10 mouse cellular contexts compared by ENCODE assay signal in the genomic region with DNA sequence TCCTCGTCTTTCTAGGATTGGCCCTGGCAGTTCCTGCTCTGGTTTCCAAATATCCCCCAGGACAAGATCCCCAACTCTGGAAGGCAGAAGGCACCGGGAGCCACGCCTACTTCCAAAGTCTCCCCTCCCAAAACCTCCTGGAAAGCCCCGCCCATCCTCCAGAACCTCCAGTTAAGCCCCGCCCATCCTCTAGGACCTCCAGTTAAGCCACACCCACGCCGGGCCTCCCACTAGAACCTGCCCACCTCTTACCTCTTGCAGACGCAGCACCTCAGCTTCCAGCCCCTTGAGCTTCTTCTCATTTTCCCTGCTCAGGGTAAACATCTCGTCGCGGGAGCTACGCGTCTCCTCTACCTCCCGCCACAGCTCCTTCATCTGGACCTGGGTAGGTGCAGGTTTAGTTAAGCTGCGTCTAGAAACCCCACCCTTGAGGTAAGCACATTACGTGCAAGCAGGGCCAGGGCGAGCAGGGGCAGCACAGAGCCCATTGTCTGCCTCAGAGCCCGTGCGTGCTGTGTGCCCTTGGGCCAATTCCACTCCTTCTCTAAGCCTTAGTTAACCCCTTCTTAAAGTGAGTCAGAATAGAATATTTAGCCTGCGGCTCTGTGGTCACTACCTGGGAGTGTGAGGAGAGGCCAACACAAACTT. TPM values are rescaled to one million over a fixed set of nuclear protein-coding genes. Genes with fewer than 3 reads are reported as not detected.
DNase-seq lines count a peak whose midpoint lies in the region; ATAC-seq lines count a peak whose summit lies in the region.
"Had no signal": no experiment of that assay in that cellular context is flagged by ENCODE, and none has a peak within 500 bp of the region (broad histone marks: within the 10 kb centered on the region; RNA-seq: fewer than 3 reads in every experiment).

No protein-coding gene starts in this region.

- no peak for ATAC-seq in hindbrain, embryonic 11.5 days (ENCODE audit: low FRiP score)
- ATAC-seq: Patski had no signal

- no peak overlapping the region; the same call in 1 of the 2 replicates for H3K4me2 ChIP-seq in hindbrain, embryonic 11.5 days (replicated peaks; ENCODE audit: low read depth, low read length)

- no peak overlapping the region for H3K9ac ChIP-seq in hindbrain, embryonic 11.5 days (ENCODE audit: low read depth, low read length)

- no peak overlapping the region for H3K4me3 ChIP-seq in hindbrain, embryonic 11.5 days (ENCODE audit: low read depth, low read length)

- no peaks in the 10 kb centered on the region for H3K9me3 ChIP-seq in hindbrain, embryonic 11.5 days (ENCODE audit: control insufficient read depth, low read length)

- no peaks in the 10 kb centered on the region for H3K36me3 ChIP-seq in hindbrain, embryonic 11.5 days (ENCODE audit: control insufficient read depth, insufficient read depth, low read length)

- intact Hi-C loops in left cerebral cortex, postnatal 36 days (cut with DNase I), result no loop called here

- no peak overlapping the region for H3K27ac ChIP-seq in hindbrain, embryonic 11.5 days (ENCODE audit: low read depth, low read length)
- H3K27ac ChIP-seq: macrophage had no signal

- peak; percentile 66 for DNase-seq in testis, postnatal 10 days (ENCODE audit: low spot score)
- no peak for DNase-seq in testis, postnatal 14 days (ENCODE audit: low spot score)
- peak; percentile 30 for DNase-seq in hindbrain, embryonic 11.5 days (ENCODE audit: low spot score)
- DNase-seq in lung, postnatal 36 days, result peak; percentile 63
- DNase-seq in left cerebral cortex, postnatal 36 days (ENCODE audit: low spot score in 2 of 2), result no peak
- DNase-seq in layer of hippocampus, postnatal 36 days, result no peak
- no peak for DNase-seq in natural killer cell, adult 2 months (ENCODE audit: low spot score in 2 of 2)
- no peak for DNase-seq in heart, adult 18-20 months

- 9% methylated on average over 20 of the region's 20 CpGs for WGBS in hindbrain, embryonic 11.5 days

- peaks cover 6% of the 10 kb centered on the region for H3K27me3 ChIP-seq in hindbrain, embryonic 11.5 days (ENCODE audit: control insufficient read depth, insufficient read depth, low read length)

- no peaks in the 10 kb centered on the region for H3K4me1 ChIP-seq in hindbrain, embryonic 11.5 days (replicated peaks; ENCODE audit: control insufficient read depth, insufficient read depth, low read length)

RNA-seq across cellular contexts. Expression of a gene that starts 23.7 kb away (rescaled TPM):
- 1.4 and 2.1 TPM in 2 replicates for polyA plus RNA-seq in hindbrain, embryonic 11.5 days (2014; fragmentation: Nextera tagmentation; extraction: Ambion mirVana)
- total RNA-seq in left cerebral cortex, postnatal 36 days (2021), result 100 to 1,000 TPM in 1 of 2 experiments, 10 to 100 TPM in 1; 97.6 to 107 TPM
- 100 to 1,000 TPM; 175 to 188 TPM for total RNA-seq in layer of hippocampus, postnatal 36 days (2021)
- 1 to 10 TPM; 2.4 to 2.6 TPM for total RNA-seq in heart, adult 18-20 months (2021)

RNA-seq across cellular contexts. Expression of a gene that starts 42.0 kb away (rescaled TPM):
- 0.28 and 0.66 TPM in 2 replicates for polyA plus RNA-seq in hindbrain, embryonic 11.5 days (2014; fragmentation: Nextera tagmentation; extraction: Ambion mirVana)
- not detected for total RNA-seq in left cerebral cortex, postnatal 36 days (2021)
- under 1 TPM in 1 of 2 experiments, not detected in 1; 0.25 TPM for total RNA-seq in layer of hippocampus, postnatal 36 days (2021)
- total RNA-seq in heart, adult 18-20 months (2021), result 1 to 10 TPM in 1 of 2 experiments, under 1 TPM in 1; 0.82 to 4.4 TPM

RNA-seq across cellular contexts. Expression of a gene that starts 56.5 kb away (rescaled TPM):
- 1.9 and 2.3 TPM in 2 replicates for polyA plus RNA-seq in hindbrain, embryonic 11.5 days (2014; fragmentation: Nextera tagmentation; extraction: Ambion mirVana)
- 10 to 100 TPM; 17.7 to 20.6 TPM for total RNA-seq in left cerebral cortex, postnatal 36 days (2021)
- total RNA-seq in layer of hippocampus, postnatal 36 days (2021), result 10 to 100 TPM; 27.7 to 28.1 TPM
- total RNA-seq in heart, adult 18-20 months (2021), result 10 to 100 TPM; 86.9 to 95.7 TPM
- polyA plus RNA-seq: macrophage had no signal

Comparison
In these comparisons a context has a peak if more than half of its experiments do, and no peak if none do; other contexts are left out.
1. DNase-seq: peak in testis, postnatal 10 days (single experiment), hindbrain, embryonic 11.5 days (single experiment) and lung, postnatal 36 days (single experiment); none in testis, postnatal 14 days (single experiment), left cerebral cortex, postnatal 36 days (0 of 2), layer of hippocampus, postnatal 36 days (0 of 2), natural killer cell, adult 2 months (0 of 2) and heart, adult 18-20 months (0 of 2).
2. RNA of a gene that starts 23.7 kb away (total RNA-seq): 175 to 188 TPM in layer of hippocampus, postnatal 36 days and 97.6 to 107 TPM in left cerebral cortex, postnatal 36 days; 2.4 to 2.6 TPM in heart, adult 18-20 months; every median in the first group is over 10 times any median in the second.